Mouse (Mus musculus): Measurements from ENCODE around the gene Car9. TPM values are rescaled to one million over a fixed set of nuclear protein-coding genes. Genes with fewer than 3 reads are reported as not detected.

Car9 gene
- polyA plus RNA-seq, 1 experiment = 10.7 TPM

GRCm38 (mm10) chr4:43558631-43559356 is 52.0 kb downstream of the Car9 start:
- no peaks in the 10 kb centered on the region for H3K27me3 ChIP-seq (ENCODE audit: control insufficient read depth, insufficient read depth, insufficient read length)
- H3ac ChIP-seq (ENCODE audit: control insufficient read depth, insufficient read length) = peak overlapping the region; percentile 88
- H3K79me2 ChIP-seq (ENCODE audit: control insufficient read depth, insufficient read depth) = peaks cover 58% of the 10 kb centered on the region
- TF ChIP-seq POLR2A (IDR thresholded peaks at IDR 0.05; ENCODE audit: insufficient read length, low read depth) (peak; percentile 78), CEBPB (IDR thresholded peaks at IDR 0.05; ENCODE audit: insufficient read depth, poor library complexity, severe bottlenecking) (no peak), E2F4 (IDR thresholded peaks at IDR 0.05; ENCODE audit: insufficient read depth) (no peak), MAX (IDR thresholded peaks at IDR 0.05; ENCODE audit: low read depth) (no peak), SRF (IDR thresholded peaks at IDR 0.05; ENCODE audit: control insufficient read depth, insufficient read length, low read depth) (peak; percentile 97), TCF3 (IDR thresholded peaks at IDR 0.05; ENCODE audit: insufficient read length, low read depth) (no peak), POLR2AphosphoS2 (IDR thresholded peaks at IDR 0.05; ENCODE audit: insufficient read length, low read depth) (peak; percentile 76), USF1 (IDR thresholded peaks at IDR 0.05; ENCODE audit: low read depth) (no peak), MYOD1 (IDR thresholded peaks at IDR 0.05; ENCODE audit: control insufficient read depth in 1 of 3, insufficient read length in 2 of 3, low read depth in 2 of 3) (peak in 1 of 3 experiments; percentile 39), MYOG (IDR thresholded peaks at IDR 0.05; ENCODE audit: control insufficient read depth in 1 of 3, insufficient read depth in 1 of 3, insufficient read length in 2 of 3, low read depth in 2 of 3) (no peak), REST (IDR thresholded peaks at IDR 0.05; ENCODE audit: insufficient read depth, insufficient read length) (no peak), TCF12 (IDR thresholded peaks at IDR 0.05; ENCODE audit: insufficient read depth, poor library complexity, severe bottlenecking) (no peak)
- peak overlapping the region; percentile 82 for H3K4me3 ChIP-seq
- peaks cover 32% of the 10 kb centered on the region for H3K36me3 ChIP-seq (ENCODE audit: control insufficient read depth, insufficient read depth)
- peak overlapping the region; percentile 96 for H3K4me2 ChIP-seq (ENCODE audit: low read depth)

DNA sequence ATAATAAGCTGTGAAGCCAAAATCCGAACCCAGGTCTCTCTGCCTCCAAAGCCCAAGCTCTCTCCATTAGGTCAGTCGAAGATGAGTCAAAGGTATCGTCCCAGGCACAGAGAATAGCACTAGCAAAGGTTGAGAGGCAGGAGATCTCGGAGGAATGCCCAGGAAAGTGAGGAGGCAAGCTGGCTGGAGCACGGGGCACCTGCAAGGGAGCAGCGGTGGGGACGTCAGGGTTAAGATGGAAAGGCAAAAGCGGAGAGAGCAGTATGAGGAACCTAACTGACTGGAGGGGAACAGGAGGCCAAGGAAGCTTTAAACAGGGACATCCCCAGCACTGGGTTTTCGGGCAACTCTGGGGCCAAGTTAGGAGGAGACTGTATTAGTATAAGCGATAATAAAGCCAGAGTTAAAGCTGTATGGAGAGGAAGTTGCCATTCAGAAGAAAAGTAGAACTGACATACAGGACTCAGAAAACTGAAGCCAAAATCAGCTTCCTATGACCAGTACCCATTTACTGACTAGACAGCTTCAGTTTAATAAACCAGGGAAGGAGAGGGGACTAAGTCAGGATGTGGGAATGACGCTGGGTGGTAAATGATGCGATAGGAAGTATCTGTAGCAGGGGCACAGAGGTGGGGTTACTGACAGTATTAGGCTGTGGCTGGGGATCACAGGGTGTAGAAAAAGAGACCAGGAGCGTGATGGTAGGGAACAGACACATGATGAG is 52.9 kb downstream of the Car9 start:
- peak overlapping the region; percentile 96 for H3K4me2 ChIP-seq (ENCODE audit: low read depth)
- peak overlapping the region; percentile 82 for H3K4me3 ChIP-seq
- TF ChIP-seq MYOD1 (IDR thresholded peaks at IDR 0.05; ENCODE audit: control insufficient read depth in 1 of 3, insufficient read length in 2 of 3, low read depth in 2 of 3) (peak in 2 of 3 experiments; percentile 85 to 90), CEBPB (IDR thresholded peaks at IDR 0.05; ENCODE audit: insufficient read depth, poor library complexity, severe bottlenecking) (peak; percentile 90), POLR2AphosphoS2 (IDR thresholded peaks at IDR 0.05; ENCODE audit: insufficient read length, low read depth) (peak; percentile 11), TCF12 (IDR thresholded peaks at IDR 0.05; ENCODE audit: insufficient read depth, poor library complexity, severe bottlenecking) (no peak), USF1 (IDR thresholded peaks at IDR 0.05; ENCODE audit: low read depth) (peak; percentile 22), MAX (IDR thresholded peaks at IDR 0.05; ENCODE audit: low read depth) (no peak), POLR2A (IDR thresholded peaks at IDR 0.05; ENCODE audit: insufficient read length, low read depth) (peak; percentile 41), MYOG (IDR thresholded peaks at IDR 0.05; ENCODE audit: control insufficient read depth in 1 of 3, insufficient read depth in 1 of 3, insufficient read length in 2 of 3, low read depth in 2 of 3) (no peak), E2F4 (IDR thresholded peaks at IDR 0.05; ENCODE audit: insufficient read depth) (no peak), SRF (IDR thresholded peaks at IDR 0.05; ENCODE audit: control insufficient read depth, insufficient read length, low read depth) (no peak), REST (IDR thresholded peaks at IDR 0.05; ENCODE audit: insufficient read depth, insufficient read length) (no peak), TCF3 (IDR thresholded peaks at IDR 0.05; ENCODE audit: insufficient read length, low read depth) (no peak)
- peak overlapping the region; percentile 88 for H3ac ChIP-seq (ENCODE audit: control insufficient read depth, insufficient read length)
- H3K79me2 ChIP-seq (ENCODE audit: control insufficient read depth, insufficient read depth) = peaks cover 58% of the 10 kb centered on the region
- H3K27me3 ChIP-seq (ENCODE audit: control insufficient read depth, insufficient read depth, insufficient read length) = no peaks in the 10 kb centered on the region
- peaks cover 25% of the 10 kb centered on the region for H3K36me3 ChIP-seq (ENCODE audit: control insufficient read depth, insufficient read depth)

DNA sequence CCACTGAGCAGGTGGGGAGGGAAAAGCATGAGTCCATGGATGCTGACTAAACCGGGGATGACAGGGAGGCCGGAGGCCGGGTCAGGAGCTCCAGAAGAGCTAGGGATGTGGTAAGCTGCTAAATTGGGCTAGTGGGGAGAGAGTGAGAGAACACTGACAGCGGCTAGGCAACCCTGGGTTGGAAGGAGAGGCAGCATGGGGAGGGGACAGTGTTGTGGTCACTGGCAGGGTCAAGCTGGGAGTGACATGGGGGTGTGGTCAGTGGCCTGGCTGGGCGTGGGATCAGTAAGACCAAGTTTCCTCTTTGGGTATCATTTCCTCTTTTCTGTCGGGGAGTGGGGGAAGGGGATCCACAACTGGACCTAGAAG is 53.5 kb downstream of the Car9 start:
- H3K4me3 ChIP-seq = peak overlapping the region; percentile 82
- TF ChIP-seq MYOG (IDR thresholded peaks at IDR 0.05; ENCODE audit: control insufficient read depth in 1 of 3, insufficient read depth in 1 of 3, insufficient read length in 2 of 3, low read depth in 2 of 3) (peak in 2 of 3 experiments; percentile 63 to 72), POLR2AphosphoS2 (IDR thresholded peaks at IDR 0.05; ENCODE audit: insufficient read length, low read depth) (peak; percentile 79), MAX (IDR thresholded peaks at IDR 0.05; ENCODE audit: low read depth) (peak; percentile 2), SRF (IDR thresholded peaks at IDR 0.05; ENCODE audit: control insufficient read depth, insufficient read length, low read depth) (peak; percentile 65), REST (IDR thresholded peaks at IDR 0.05; ENCODE audit: insufficient read depth, insufficient read length) (no peak), MYOD1 (IDR thresholded peaks at IDR 0.05; ENCODE audit: control insufficient read depth in 1 of 3, insufficient read length in 2 of 3, low read depth in 2 of 3) (peak in 1 of 3 experiments; percentile 89), POLR2A (IDR thresholded peaks at IDR 0.05; ENCODE audit: insufficient read length, low read depth) (peak; percentile 65), TCF12 (IDR thresholded peaks at IDR 0.05; ENCODE audit: insufficient read depth, poor library complexity, severe bottlenecking) (no peak)
- H3K36me3 ChIP-seq (ENCODE audit: control insufficient read depth, insufficient read depth) = peaks cover 25% of the 10 kb centered on the region
- peak overlapping the region; percentile 96 for H3K4me2 ChIP-seq (ENCODE audit: low read depth)
- H3K27me3 ChIP-seq (ENCODE audit: control insufficient read depth, insufficient read depth, insufficient read length) = no peaks in the 10 kb centered on the region
- H3K79me2 ChIP-seq (ENCODE audit: control insufficient read depth, insufficient read depth) = peaks cover 58% of the 10 kb centered on the region
- H3ac ChIP-seq (ENCODE audit: control insufficient read depth, insufficient read length) = peak overlapping the region; percentile 88

DNA sequence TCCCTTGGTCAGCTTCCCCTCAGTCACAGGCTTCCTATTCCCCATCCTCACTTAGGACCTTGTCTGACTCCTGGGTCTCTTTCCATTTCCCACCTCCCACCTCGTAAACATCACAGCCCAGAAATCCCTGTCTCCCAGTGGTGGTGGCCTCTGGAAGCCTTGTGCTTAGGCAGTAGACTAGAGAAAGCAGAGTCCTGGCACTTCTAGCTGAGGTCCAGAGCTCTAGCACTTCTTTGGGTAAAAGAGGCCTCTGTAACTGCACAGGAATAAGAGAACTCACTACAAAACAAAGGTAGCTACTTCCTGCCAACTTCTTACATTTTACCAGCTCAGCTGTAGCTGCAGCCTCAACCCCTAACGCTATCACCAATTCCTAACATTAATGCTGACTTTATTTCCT is 54.2 kb downstream of the Car9 start:
- TF ChIP-seq SRF (IDR thresholded peaks at IDR 0.05; ENCODE audit: control insufficient read depth, insufficient read length, low read depth) = no peak
- no peak for TF ChIP-seq REST (IDR thresholded peaks at IDR 0.05; ENCODE audit: insufficient read depth, insufficient read length)
- no peak for TF ChIP-seq CEBPB (IDR thresholded peaks at IDR 0.05; ENCODE audit: insufficient read depth, poor library complexity, severe bottlenecking)
- TF ChIP-seq USF1 (IDR thresholded peaks at IDR 0.05; ENCODE audit: low read depth) = no peak
- no peak for TF ChIP-seq POLR2AphosphoS2 (IDR thresholded peaks at IDR 0.05; ENCODE audit: insufficient read length, low read depth)
- no peak for TF ChIP-seq MYOD1 (IDR thresholded peaks at IDR 0.05; ENCODE audit: control insufficient read depth in 1 of 3, insufficient read length in 2 of 3, low read depth in 2 of 3)
- no peak for TF ChIP-seq TCF12 (IDR thresholded peaks at IDR 0.05; ENCODE audit: insufficient read depth, poor library complexity, severe bottlenecking)
- TF ChIP-seq MYOG (IDR thresholded peaks at IDR 0.05; ENCODE audit: control insufficient read depth in 1 of 3, insufficient read depth in 1 of 3, insufficient read length in 2 of 3, low read depth in 2 of 3) = no peak
- no peak for TF ChIP-seq E2F4 (IDR thresholded peaks at IDR 0.05; ENCODE audit: insufficient read depth)
- peak overlapping the region; percentile 96 for H3K4me2 ChIP-seq (ENCODE audit: low read depth)
- peaks cover 58% of the 10 kb centered on the region for H3K79me2 ChIP-seq (ENCODE audit: control insufficient read depth, insufficient read depth)
- H3K36me3 ChIP-seq (ENCODE audit: control insufficient read depth, insufficient read depth) = peaks cover 21% of the 10 kb centered on the region
- H3K27me3 ChIP-seq (ENCODE audit: control insufficient read depth, insufficient read depth, insufficient read length) = no peaks in the 10 kb centered on the region
- H3K4me3 ChIP-seq = peak overlapping the region; percentile 82
- H3ac ChIP-seq (ENCODE audit: control insufficient read depth, insufficient read length) = peak overlapping the region; percentile 88

Measured in myocyte (in vitro differentiated cells).